ENCODE assay signal across 8 mouse cellular contexts in the genomic region with DNA sequence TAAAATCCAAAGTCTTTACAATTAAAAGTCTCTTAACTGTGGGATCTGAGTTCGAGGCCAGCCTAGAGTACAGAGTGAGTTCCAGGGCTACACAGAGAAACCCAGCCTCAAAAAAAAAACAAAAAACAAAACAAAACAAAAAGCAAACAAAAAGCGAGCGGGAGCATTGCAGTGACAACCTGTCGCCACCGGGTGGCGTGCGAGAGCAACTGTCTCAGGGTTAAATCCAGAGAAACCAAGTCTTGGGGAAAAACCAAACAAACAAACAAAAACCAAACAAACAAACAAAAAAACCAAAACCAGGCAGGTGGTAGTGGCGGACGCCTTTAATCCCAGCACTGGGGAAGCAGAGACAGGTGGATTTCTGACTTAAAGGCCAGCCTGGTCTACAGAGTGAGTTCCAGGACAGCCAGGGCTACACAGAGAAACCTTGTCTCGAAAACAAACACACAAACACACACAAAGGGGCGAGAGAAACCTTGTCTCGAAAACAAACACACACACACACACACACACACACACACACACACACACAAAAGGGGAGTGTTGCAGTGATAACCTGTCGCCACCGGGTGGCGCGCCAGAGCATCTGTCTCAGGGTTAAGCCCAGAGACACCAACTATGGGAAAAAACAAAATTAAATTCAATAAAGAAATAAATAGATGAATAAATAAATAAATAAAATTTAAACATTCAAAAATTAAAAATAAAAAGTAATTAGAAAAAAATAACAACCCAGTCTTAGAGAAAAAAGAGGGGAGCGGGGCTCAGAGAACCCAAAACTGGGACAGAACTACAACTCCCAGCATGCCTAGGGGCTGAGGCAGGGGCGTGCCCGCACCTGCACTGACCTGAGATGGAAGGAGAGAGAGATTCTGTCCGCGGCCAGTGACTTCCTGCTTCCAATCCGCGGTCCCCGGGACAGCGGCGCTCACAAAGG.
A peak's percentile ranks its signal among the peaks of the same experiment; 100 is the strongest.
DNase-seq lines count a peak whose midpoint lies in the region; ATAC-seq and TF ChIP-seq lines count a peak whose summit lies in the region.

No protein-coding gene starts in this region.

- no peaks in the 10 kb centered on the region for H3K79me2 ChIP-seq in heart, adult 2 months (replicated peaks; ENCODE audit: control insufficient read depth, insufficient read depth, low read length)

- peak; percentile 60 for TF ChIP-seq CTCF in heart, adult 2 months (IDR thresholded peaks at IDR 0.05)
- TF ChIP-seq CTCF in kidney, postnatal 0 days (IDR thresholded peaks at IDR 0.05; ENCODE audit: low read depth): peak; percentile 69
- peak; percentile 85 for TF ChIP-seq CTCF in testis, adult 2 months (IDR thresholded peaks at IDR 0.05; ENCODE audit: control insufficient read depth, insufficient read depth, insufficient replicate concordance, low read depth, low read length)

- H3K4me2 ChIP-seq in embryonic facial prominence, embryonic 12.5 days (replicated peaks): peak overlapping the region; percentile 42
- H3K4me2 ChIP-seq in kidney, postnatal 0 days (ENCODE audit: low read length): peak overlapping the region; percentile 50
- peak overlapping the region; percentile 93 for H3K4me2 ChIP-seq in liver, embryonic 15.5 days
- H3K4me2 ChIP-seq in neural tube, embryonic 14.5 days (ENCODE audit: low read depth, low read length): peak overlapping the region; percentile 41

- no peaks in the 10 kb centered on the region for H3K4me1 ChIP-seq in embryonic facial prominence, embryonic 12.5 days
- no peaks in the 10 kb centered on the region for H3K4me1 ChIP-seq in heart, adult 2 months (ENCODE audit: control insufficient read depth, insufficient read depth, low read length)
- H3K4me1 ChIP-seq in kidney, postnatal 0 days (replicated peaks; ENCODE audit: insufficient read depth, low read length): no peaks in the 10 kb centered on the region
- H3K4me1 ChIP-seq in liver, embryonic 15.5 days (replicated peaks): peaks cover 12% of the 10 kb centered on the region; the same call in 1 of the 2 replicates
- no peaks in the 10 kb centered on the region for H3K4me1 ChIP-seq in neural tube, embryonic 14.5 days (ENCODE audit: control insufficient read depth, insufficient read depth, low read length)
- H3K4me1 ChIP-seq in testis, adult 2 months (ENCODE audit: control insufficient read depth, insufficient read depth, low read length): peaks cover 2% of the 10 kb centered on the region

- peak; percentile 68 for ATAC-seq in activated CD4-positive, CD25-positive, alpha-beta regulatory T cell, adult 4 months
- peak; percentile 88 for ATAC-seq in embryonic facial prominence, embryonic 12.5 days (ENCODE audit: insufficient number of reproducible peaks, insufficient read depth, low FRiP score, low TSS enrichment)
- peak; percentile 86 for ATAC-seq in kidney, postnatal 0 days (replicated peaks; ENCODE audit: low FRiP score, low read depth)
- ATAC-seq in liver, embryonic 15.5 days (ENCODE audit: insufficient read depth): peak; percentile 88
- ATAC-seq in neural tube, embryonic 14.5 days (ENCODE audit: low read depth): peak; percentile 88

- no peak overlapping the region; the same call in 1 of the 2 replicates for H3K27ac ChIP-seq in embryonic facial prominence, embryonic 12.5 days
- H3K27ac ChIP-seq in heart, adult 2 months: peak overlapping the region; percentile 89
- H3K27ac ChIP-seq in kidney, postnatal 0 days: peak overlapping the region; percentile 64; the same call in 1 of the 2 replicates
- peak overlapping the region; percentile 69 for H3K27ac ChIP-seq in liver, embryonic 15.5 days (replicated peaks)
- H3K27ac ChIP-seq in neural tube, embryonic 14.5 days (ENCODE audit: low read depth, low read length): peak overlapping the region; percentile 52; the same call in 1 of the 2 replicates
- H3K27ac ChIP-seq in testis, adult 2 months (ENCODE audit: control insufficient read depth, insufficient read depth, low read depth, low read length): peak overlapping the region; percentile 98

- TF ChIP-seq POLR2A in heart, adult 2 months (IDR thresholded peaks at IDR 0.05; ENCODE audit: insufficient read depth, low read depth, low read length): no peak
- no peak for TF ChIP-seq POLR2A in testis, adult 2 months (IDR thresholded peaks at IDR 0.05; ENCODE audit: control insufficient read depth, low read depth, low read length)

- no peaks in the 10 kb centered on the region for H3K27me3 ChIP-seq in embryonic facial prominence, embryonic 12.5 days
- H3K27me3 ChIP-seq in heart, adult 2 months (ENCODE audit: control insufficient read depth, insufficient read depth, low read length): no peaks in the 10 kb centered on the region
- no peaks in the 10 kb centered on the region for H3K27me3 ChIP-seq in kidney, postnatal 0 days (ENCODE audit: insufficient read depth, low read length)
- no peaks in the 10 kb centered on the region for H3K27me3 ChIP-seq in liver, embryonic 15.5 days
- no peaks in the 10 kb centered on the region for H3K27me3 ChIP-seq in neural tube, embryonic 14.5 days (ENCODE audit: control insufficient read depth, insufficient read depth, low read length)
- H3K27me3 ChIP-seq in testis, adult 2 months (ENCODE audit: control insufficient read depth, insufficient read depth, low read length): no peaks in the 10 kb centered on the region

- H3K9me3 ChIP-seq in embryonic facial prominence, embryonic 12.5 days: no peaks in the 10 kb centered on the region
- H3K9me3 ChIP-seq in kidney, postnatal 0 days (replicated peaks; ENCODE audit: low read length): no peaks in the 10 kb centered on the region
- H3K9me3 ChIP-seq in liver, embryonic 15.5 days (replicated peaks): no peaks in the 10 kb centered on the region
- H3K9me3 ChIP-seq in neural tube, embryonic 14.5 days (ENCODE audit: control insufficient read depth, low read length): no peaks in the 10 kb centered on the region

- TF ChIP-seq EP300 in heart, adult 2 months (IDR thresholded peaks at IDR 0.05; ENCODE audit: insufficient read depth, low read depth, low read length): 0 out of 2 replicates have a peak, but pooled peaks have one; percentile 10

- H3K9ac ChIP-seq in embryonic facial prominence, embryonic 12.5 days: no peak overlapping the region
- peak overlapping the region; percentile 21 for H3K9ac ChIP-seq in heart, adult 2 months (ENCODE audit: low read depth, low read length)
- H3K9ac ChIP-seq in kidney, postnatal 0 days (ENCODE audit: low read depth, low read length): peak overlapping the region; percentile 50; the same call in 1 of the 2 replicates
- H3K9ac ChIP-seq in liver, embryonic 15.5 days: peak overlapping the region; percentile 57; the same call in 1 of the 2 replicates
- H3K9ac ChIP-seq in neural tube, embryonic 14.5 days (replicated peaks; ENCODE audit: low read depth, low read length): 0 out of 2 replicates have a peak overlapping the region, but pooled peaks have one; percentile 42

- H3K4me3 ChIP-seq in embryonic facial prominence, embryonic 12.5 days: peak overlapping the region; percentile 56
- H3K4me3 ChIP-seq in heart, adult 2 months: peak overlapping the region; percentile 72
- H3K4me3 ChIP-seq in kidney, postnatal 0 days (replicated peaks; ENCODE audit: low read depth, low read length): peak overlapping the region; percentile 78
- H3K4me3 ChIP-seq in liver, embryonic 15.5 days (replicated peaks): peak overlapping the region; percentile 84
- H3K4me3 ChIP-seq in neural tube, embryonic 14.5 days (ENCODE audit: low read depth, low read length): peak overlapping the region; percentile 64
- H3K4me3 ChIP-seq in testis, adult 2 months (ENCODE audit: control insufficient read depth, low read depth, low read length): peak overlapping the region; percentile 99

- peak; percentile 81 to 90 for DNase-seq in B cell, adult 2 months
- peak; percentile 7 to 65 for DNase-seq in heart, adult 2 months
- DNase-seq in kidney, postnatal 0 days (ENCODE audit: low spot score): peak; percentile 90

- intact Hi-C loops in heart, adult 2 months (cut with DNase I): loop anchor here (10.0 kb wide), 2 partner anchors 252 to 1182 kb away; no protein-coding TSS in a partner anchor

- no peaks in the 10 kb centered on the region for H3K36me3 ChIP-seq in embryonic facial prominence, embryonic 12.5 days
- no peaks in the 10 kb centered on the region for H3K36me3 ChIP-seq in heart, adult 2 months (ENCODE audit: control insufficient read depth, insufficient read depth, low read length)
- no peaks in the 10 kb centered on the region for H3K36me3 ChIP-seq in kidney, postnatal 0 days (ENCODE audit: insufficient read depth, low read length)
- no peaks in the 10 kb centered on the region for H3K36me3 ChIP-seq in liver, embryonic 15.5 days (replicated peaks)
- H3K36me3 ChIP-seq in neural tube, embryonic 14.5 days (ENCODE audit: control insufficient read depth, insufficient read depth, low read length): no peaks in the 10 kb centered on the region
- no peaks in the 10 kb centered on the region for H3K36me3 ChIP-seq in testis, adult 2 months (ENCODE audit: control insufficient read depth, insufficient read depth, low read length)

- 16% methylated on average over 26 of the region's 26 CpGs for WGBS in embryonic facial prominence, embryonic 12.5 days
- WGBS in heart, adult 2 months: 12% methylated on average over 26 of the region's 26 CpGs
- 16% methylated on average over 26 of the region's 26 CpGs for WGBS in kidney, postnatal 0 days
- 4% methylated on average over 26 of the region's 26 CpGs for WGBS in liver, embryonic 15.5 days (ENCODE audit: insufficient replicate concordance)
- 13% methylated on average over 26 of the region's 26 CpGs for WGBS in neural tube, embryonic 14.5 days

Comparison
In these comparisons a context has a peak if more than half of its experiments do, and no peak if none do; other contexts are left out.
1. DNase-seq: peak in every context shown above with its lines; median percentile 90 in kidney, postnatal 0 days; 86 in B cell, adult 2 months; 36 in heart, adult 2 months.
2. H3K4me2 ChIP-seq: peak in every context shown above with its lines; median percentile 93 in liver, embryonic 15.5 days; 50 in kidney, postnatal 0 days; 42 in embryonic facial prominence, embryonic 12.5 days; 41 in neural tube, embryonic 14.5 days.